Mouse (Mus musculus): ENCODE data around the gene 2410002F23Rik. TPM values are rescaled to one million over a fixed set of nuclear protein-coding genes. Genes with fewer than 3 reads are reported as not detected.

2410002F23Rik gene
- 6.4 TPM for polyA plus RNA-seq (2014; fragmentation: Illumina TruSeq; extraction: RNeasy Lipid Tissue Mini Kit (QIAGEN cat#74804); ENCODE audit: low read depth, low replicate concordance)

GRCm38 (mm10) chr7:44246055-44246983, at the start of gene 2410002F23Rik, which contains the start of gene 1700028J19Rik:
TSS of gene 2410002F23Rik (plus strand) at chr7:44246722.
TSS of gene 1700028J19Rik (minus strand) at chr7:44246695.

GRCm38 (mm10) chr7:44197891-44198290, 48.6 kb upstream of the 2410002F23Rik start, which contains the start of gene Klk1b3:
TSS of gene Klk1b3 (plus strand) at chr7:44198191.

GRCm38 (mm10) chr7:44207135-44207534, 39.4 kb upstream of the 2410002F23Rik start, which contains the start of gene Klk1b4:
TSS of gene Klk1b4 (plus strand) at chr7:44207435.

GRCm38 (mm10) chr7:44215645-44216044, 30.9 kb upstream of the 2410002F23Rik start, which contains the start of gene Klk1b5:
TSS of gene Klk1b5 (plus strand) at chr7:44215945.

GRCm38 (mm10) chr7:44225076-44225475, 21.4 kb upstream of the 2410002F23Rik start, which contains the start of gene Klk1:
TSS of gene Klk1 (plus strand) at chr7:44225360.

GRCm38 (mm10) chr7:44235909-44236308, 10.6 kb upstream of the 2410002F23Rik start, which contains the start of gene Gm36864:
TSS of gene Gm36864 (plus strand) at chr7:44236177.

GRCm38 (mm10) chr7:44257278-44257677, 10.8 kb downstream of the 2410002F23Rik start, which contains the start of gene Acp4:
TSS of gene Acp4 (minus strand) at chr7:44257378.

GRCm38 (mm10) chr7:44261147-44261546, 14.6 kb downstream of the 2410002F23Rik start, which contains the start of gene Gm15517:
TSS of gene Gm15517 (plus strand) at chr7:44261447.

Other genes with a start within 250 kb of the 2410002F23Rik start
- not detected for gene Klk1b26, start 234.6 kb upstream of the 2410002F23Rik start, polyA plus RNA-seq (2014; fragmentation: Illumina TruSeq; extraction: RNeasy Lipid Tissue Mini Kit (QIAGEN cat#74804); ENCODE audit: low read depth, low replicate concordance)
- gene Klk1b27, start 194.4 kb upstream of the 2410002F23Rik start, polyA plus RNA-seq (2014; fragmentation: Illumina TruSeq; extraction: RNeasy Lipid Tissue Mini Kit (QIAGEN cat#74804); ENCODE audit: low read depth, low replicate concordance): not detected
- not detected for gene Klk1b21, start 144.4 kb upstream of the 2410002F23Rik start, polyA plus RNA-seq (2014; fragmentation: Illumina TruSeq; extraction: RNeasy Lipid Tissue Mini Kit (QIAGEN cat#74804); ENCODE audit: low read depth, low replicate concordance)
- not detected for gene Klk1b22, start 134.0 kb upstream of the 2410002F23Rik start, polyA plus RNA-seq (2014; fragmentation: Illumina TruSeq; extraction: RNeasy Lipid Tissue Mini Kit (QIAGEN cat#74804); ENCODE audit: low read depth, low replicate concordance)
- not detected for gene Klk1b16, start 110.0 kb upstream of the 2410002F23Rik start, polyA plus RNA-seq (2014; fragmentation: Illumina TruSeq; extraction: RNeasy Lipid Tissue Mini Kit (QIAGEN cat#74804); ENCODE audit: low read depth, low replicate concordance)
- not detected for gene Klk1b24, start 58.5 kb upstream of the 2410002F23Rik start, polyA plus RNA-seq (2014; fragmentation: Illumina TruSeq; extraction: RNeasy Lipid Tissue Mini Kit (QIAGEN cat#74804); ENCODE audit: low read depth, low replicate concordance)
- not detected for gene Klk1b3, start 48.5 kb upstream of the 2410002F23Rik start, polyA plus RNA-seq (2014; fragmentation: Illumina TruSeq; extraction: RNeasy Lipid Tissue Mini Kit (QIAGEN cat#74804); ENCODE audit: low read depth, low replicate concordance)
- gene Klk1b4, start 39.3 kb upstream of the 2410002F23Rik start, polyA plus RNA-seq (2014; fragmentation: Illumina TruSeq; extraction: RNeasy Lipid Tissue Mini Kit (QIAGEN cat#74804); ENCODE audit: low read depth, low replicate concordance): 0.69 TPM
- not detected for gene Klk1b5, start 30.8 kb upstream of the 2410002F23Rik start, polyA plus RNA-seq (2014; fragmentation: Illumina TruSeq; extraction: RNeasy Lipid Tissue Mini Kit (QIAGEN cat#74804); ENCODE audit: low read depth, low replicate concordance)
- not detected for gene Klk1, start 21.4 kb upstream of the 2410002F23Rik start, polyA plus RNA-seq (2014; fragmentation: Illumina TruSeq; extraction: RNeasy Lipid Tissue Mini Kit (QIAGEN cat#74804); ENCODE audit: low read depth, low replicate concordance)
- not detected for gene Gm36864, start 10.5 kb upstream of the 2410002F23Rik start, polyA plus RNA-seq (2014; fragmentation: Illumina TruSeq; extraction: RNeasy Lipid Tissue Mini Kit (QIAGEN cat#74804); ENCODE audit: low read depth, low replicate concordance)
- gene 1700028J19Rik, start within 50 bp of the 2410002F23Rik start, polyA plus RNA-seq (2014; fragmentation: Illumina TruSeq; extraction: RNeasy Lipid Tissue Mini Kit (QIAGEN cat#74804); ENCODE audit: low read depth, low replicate concordance): not detected
- not detected for gene Acp4, start 10.7 kb downstream of the 2410002F23Rik start, polyA plus RNA-seq (2014; fragmentation: Illumina TruSeq; extraction: RNeasy Lipid Tissue Mini Kit (QIAGEN cat#74804); ENCODE audit: low read depth, low replicate concordance)
- not detected for gene Gm15517, start 14.7 kb downstream of the 2410002F23Rik start, polyA plus RNA-seq (2014; fragmentation: Illumina TruSeq; extraction: RNeasy Lipid Tissue Mini Kit (QIAGEN cat#74804); ENCODE audit: low read depth, low replicate concordance)
- 0.40 TPM for gene Clec11a, start 60.2 kb downstream of the 2410002F23Rik start, polyA plus RNA-seq (2014; fragmentation: Illumina TruSeq; extraction: RNeasy Lipid Tissue Mini Kit (QIAGEN cat#74804); ENCODE audit: low read depth, low replicate concordance)
- not detected for gene Shank1, start 63.5 kb downstream of the 2410002F23Rik start, polyA plus RNA-seq (2014; fragmentation: Illumina TruSeq; extraction: RNeasy Lipid Tissue Mini Kit (QIAGEN cat#74804); ENCODE audit: low read depth, low replicate concordance)
- not detected for gene Syt3, start 137.4 kb downstream of the 2410002F23Rik start, polyA plus RNA-seq (2014; fragmentation: Illumina TruSeq; extraction: RNeasy Lipid Tissue Mini Kit (QIAGEN cat#74804); ENCODE audit: low read depth, low replicate concordance)
- gene 1700008O03Rik, start 139.1 kb downstream of the 2410002F23Rik start, polyA plus RNA-seq (2014; fragmentation: Illumina TruSeq; extraction: RNeasy Lipid Tissue Mini Kit (QIAGEN cat#74804); ENCODE audit: low read depth, low replicate concordance): not detected
- not detected for gene Lrrc4b, start 182.3 kb downstream of the 2410002F23Rik start, polyA plus RNA-seq (2014; fragmentation: Illumina TruSeq; extraction: RNeasy Lipid Tissue Mini Kit (QIAGEN cat#74804); ENCODE audit: low read depth, low replicate concordance)
- gene Aspdh, start 218.7 kb downstream of the 2410002F23Rik start, polyA plus RNA-seq (2014; fragmentation: Illumina TruSeq; extraction: RNeasy Lipid Tissue Mini Kit (QIAGEN cat#74804); ENCODE audit: low read depth, low replicate concordance): 22.2 TPM
- 7.7 TPM for gene Josd2, start 221.3 kb downstream of the 2410002F23Rik start, polyA plus RNA-seq (2014; fragmentation: Illumina TruSeq; extraction: RNeasy Lipid Tissue Mini Kit (QIAGEN cat#74804); ENCODE audit: low read depth, low replicate concordance)
- gene Emc10, start 249.8 kb downstream of the 2410002F23Rik start, polyA plus RNA-seq (2014; fragmentation: Illumina TruSeq; extraction: RNeasy Lipid Tissue Mini Kit (QIAGEN cat#74804); ENCODE audit: low read depth, low replicate concordance): 4.1 TPM
- gene Fam71e1, start 249.9 kb downstream of the 2410002F23Rik start, polyA plus RNA-seq (2014; fragmentation: Illumina TruSeq; extraction: RNeasy Lipid Tissue Mini Kit (QIAGEN cat#74804); ENCODE audit: low read depth, low replicate concordance): not detected